Mouse (Mus musculus): ENCODE data around the gene Prrt2. TPM values are rescaled to one million over a fixed set of nuclear protein-coding genes. Genes with fewer than 3 reads are reported as not detected.

The Prrt2 gene
- polyA plus RNA-seq, 1 experiment: 0.55 TPM

DNA sequence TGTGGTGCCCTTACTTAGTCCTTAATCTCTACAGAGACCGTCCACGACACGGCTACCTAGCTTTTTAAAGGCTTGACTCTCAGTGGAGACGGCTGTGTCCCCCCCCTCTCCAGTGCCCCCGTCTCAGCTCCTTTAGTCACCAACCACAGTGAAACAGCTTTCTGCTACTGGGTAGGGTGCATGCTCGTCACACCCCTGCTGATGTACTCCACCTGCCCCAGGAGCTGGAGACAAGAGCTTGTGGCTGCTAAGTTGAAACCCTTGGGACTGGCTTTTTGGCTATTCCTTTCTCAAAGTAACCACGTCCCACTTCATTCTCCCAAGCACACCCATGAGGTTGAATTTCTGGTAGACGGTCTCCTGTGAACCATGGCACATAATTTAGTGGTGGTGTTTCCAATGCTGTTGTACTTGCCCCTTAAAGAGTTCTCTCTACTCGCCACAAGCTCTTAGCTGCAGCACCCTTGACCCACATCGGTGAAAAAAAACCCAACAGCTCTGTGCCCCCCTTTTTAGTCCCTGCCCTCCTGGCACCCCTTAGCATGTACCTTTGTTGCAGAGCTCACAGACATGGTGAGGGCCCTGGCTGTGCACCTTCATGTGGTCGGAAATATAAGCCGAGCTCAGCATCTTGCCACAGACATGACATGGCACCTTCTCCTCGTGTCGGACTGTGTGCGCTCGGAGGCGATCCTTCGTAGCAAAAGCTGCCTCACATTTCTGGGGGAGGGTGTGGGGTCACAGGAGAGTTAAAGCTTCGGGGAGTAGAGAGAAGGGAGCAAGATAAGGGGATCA lies 3.1 kb upstream of the Prrt2 start:
- peaks cover 5% of the 10 kb centered on the region for H3K4me1 ChIP-seq (ENCODE audit: control insufficient read depth, insufficient read depth, insufficient read length, low read length)
- H3K27ac ChIP-seq (replicated peaks; ENCODE audit: low read depth, low read length): no peak overlapping the region
- no peak overlapping the region for H3K4me3 ChIP-seq (ENCODE audit: insufficient read depth, low read depth, low read length)

DNA sequence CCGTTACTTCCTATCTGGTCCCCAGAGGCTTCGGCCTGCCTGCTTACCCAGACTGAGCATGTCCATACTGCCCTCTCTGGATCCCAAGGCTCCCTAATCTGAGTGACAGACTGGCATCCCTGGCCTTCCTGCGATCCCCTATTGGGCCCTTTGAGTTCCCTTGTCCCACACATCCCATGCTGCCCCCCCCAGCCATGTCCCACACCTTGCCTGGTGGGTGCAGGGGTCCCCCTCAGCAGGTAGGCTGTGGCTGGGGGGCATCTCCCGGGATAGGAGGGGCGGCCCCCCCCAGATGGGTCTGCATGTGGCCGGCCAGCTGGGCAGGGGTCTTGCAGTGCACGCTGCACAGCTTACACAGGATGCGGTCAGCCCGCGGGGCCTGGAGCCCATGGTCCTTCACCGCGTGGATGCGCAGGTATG lies 2.3 kb upstream of the Prrt2 start:
- no peak overlapping the region; the same call in 1 of the 2 replicates for H3K4me3 ChIP-seq (ENCODE audit: insufficient read depth, low read depth, low read length)
- H3K4me1 ChIP-seq (ENCODE audit: control insufficient read depth, insufficient read depth, insufficient read length, low read length): peaks cover 5% of the 10 kb centered on the region
- H3K27ac ChIP-seq (replicated peaks; ENCODE audit: low read depth, low read length): no peak overlapping the region

DNA sequence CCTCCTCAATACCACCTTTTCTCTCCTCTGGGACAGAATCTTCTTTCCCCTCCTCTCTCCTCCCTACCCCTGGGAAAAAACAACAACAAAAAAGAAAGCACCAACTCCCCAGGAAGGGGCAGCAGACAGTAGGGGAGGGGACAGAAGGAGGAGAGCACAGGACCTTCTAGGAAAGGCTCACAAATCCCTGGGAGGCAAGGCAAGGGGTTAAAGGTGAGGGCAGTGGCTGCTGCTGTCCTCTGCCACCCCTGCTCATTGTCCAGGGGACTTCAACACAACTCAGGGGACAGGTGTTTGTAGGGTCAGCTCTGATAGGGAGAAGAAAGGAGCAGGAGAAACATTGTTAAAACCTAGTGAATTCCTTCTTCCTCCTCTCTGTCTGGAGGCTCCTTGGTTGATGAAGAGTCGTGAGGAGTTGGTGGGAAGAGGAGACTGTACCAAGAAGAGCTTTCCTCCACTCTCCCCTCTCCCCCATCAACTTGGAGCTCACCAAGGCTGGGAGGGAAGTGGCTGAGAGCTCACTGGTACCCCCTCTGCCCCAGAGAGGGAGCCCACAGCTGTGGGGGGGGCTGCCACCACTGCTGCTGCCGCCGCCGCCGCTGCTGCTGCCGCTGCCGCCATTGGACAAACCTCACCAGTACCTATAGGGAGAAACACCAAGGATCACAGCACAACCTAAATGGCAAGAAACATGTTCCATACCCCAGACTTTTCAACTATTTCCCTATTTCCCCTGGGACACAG lies 1.7 kb upstream of the Prrt2 start:
- H3K4me1 ChIP-seq (ENCODE audit: control insufficient read depth, insufficient read depth, insufficient read length, low read length): no peaks in the 10 kb centered on the region; the same call in none of the 2 replicates
- no peak overlapping the region for H3K4me3 ChIP-seq (ENCODE audit: insufficient read depth, low read depth, low read length)
- H3K27ac ChIP-seq (replicated peaks; ENCODE audit: low read depth, low read length): no peak overlapping the region

DNA sequence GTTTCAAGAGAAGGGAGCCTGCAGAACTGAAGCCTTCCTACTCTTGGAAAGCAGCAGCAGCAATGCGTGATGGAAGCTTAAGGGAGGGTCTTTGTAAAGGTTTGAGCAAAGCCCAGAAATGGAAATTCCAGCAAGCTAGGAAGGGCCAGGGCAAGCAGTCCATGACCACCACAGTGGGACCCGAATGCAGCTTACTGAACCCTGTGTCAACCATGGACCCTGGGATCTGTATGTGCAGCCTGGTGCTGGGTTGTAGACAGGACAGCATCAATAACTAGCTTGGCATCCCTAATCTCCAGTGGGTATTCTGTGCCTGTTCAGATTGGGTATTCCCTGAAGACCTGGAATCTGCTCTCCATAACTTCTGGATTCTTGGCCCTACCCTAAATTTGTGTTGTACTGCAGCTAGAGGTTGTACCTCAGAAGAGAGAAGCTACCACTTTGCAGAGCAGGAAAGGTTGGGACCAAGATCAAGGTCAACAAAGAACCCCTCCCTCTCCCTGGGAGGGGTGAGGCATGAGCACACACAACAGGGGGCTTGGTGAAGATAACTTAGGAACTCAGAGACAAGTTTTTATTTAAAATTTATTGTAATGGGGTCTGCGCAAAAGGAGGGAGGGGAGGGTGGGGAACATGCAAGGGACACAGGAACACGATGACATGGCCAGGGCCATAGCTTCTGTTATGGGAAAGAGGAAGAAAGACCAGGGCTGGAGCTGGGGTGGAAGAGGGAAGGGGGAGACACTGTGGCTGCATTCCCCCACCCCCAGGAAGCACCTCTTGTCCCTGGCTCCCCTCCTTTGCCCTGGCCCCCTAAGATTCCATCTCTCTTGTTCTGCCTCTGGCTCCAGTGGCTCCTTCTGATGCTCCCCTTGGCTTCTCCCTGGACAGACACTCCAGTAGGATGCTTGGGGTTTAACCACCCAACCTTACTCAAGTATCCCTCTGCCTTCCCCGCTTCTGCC lies 834 bp upstream of the Prrt2 start:
- Histone ChIP-seq H3K4me1 (ENCODE audit: control insufficient read depth, insufficient read depth, insufficient read length, low read length) (no peaks in the 10 kb centered on the region; the same call in none of the 2 replicates), H3K4me3 (ENCODE audit: insufficient read depth, low read depth, low read length) (no peak overlapping the region), H3K27ac (replicated peaks; ENCODE audit: low read depth, low read length) (no peak overlapping the region)

DNA sequence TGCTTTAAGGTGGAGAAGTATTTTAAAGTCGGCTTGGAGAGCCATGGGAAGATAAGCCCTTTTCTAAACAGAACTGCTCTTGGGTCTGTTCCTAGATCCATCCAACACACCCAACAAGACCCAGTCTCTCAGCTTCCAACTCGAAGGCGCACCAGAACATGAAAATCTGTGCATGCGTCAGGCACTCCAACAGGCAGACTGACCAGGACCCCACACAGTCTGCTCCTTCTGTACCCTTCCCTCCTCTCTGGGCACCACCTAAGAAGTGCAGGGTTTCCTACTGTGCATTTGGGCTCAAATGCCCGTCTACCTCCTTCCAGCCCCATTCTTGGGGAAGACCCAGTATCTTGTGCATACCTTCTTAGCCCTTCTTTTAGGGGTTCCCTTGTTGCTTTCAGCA lies 520 bp downstream of the Prrt2 start:
- no peak overlapping the region for H3K27ac ChIP-seq (replicated peaks; ENCODE audit: low read depth, low read length)
- H3K4me1 ChIP-seq (ENCODE audit: control insufficient read depth, insufficient read depth, insufficient read length, low read length): peaks cover 6% of the 10 kb centered on the region
- peak overlapping the region; percentile 39 for H3K4me3 ChIP-seq (ENCODE audit: insufficient read depth, low read depth, low read length)

DNA sequence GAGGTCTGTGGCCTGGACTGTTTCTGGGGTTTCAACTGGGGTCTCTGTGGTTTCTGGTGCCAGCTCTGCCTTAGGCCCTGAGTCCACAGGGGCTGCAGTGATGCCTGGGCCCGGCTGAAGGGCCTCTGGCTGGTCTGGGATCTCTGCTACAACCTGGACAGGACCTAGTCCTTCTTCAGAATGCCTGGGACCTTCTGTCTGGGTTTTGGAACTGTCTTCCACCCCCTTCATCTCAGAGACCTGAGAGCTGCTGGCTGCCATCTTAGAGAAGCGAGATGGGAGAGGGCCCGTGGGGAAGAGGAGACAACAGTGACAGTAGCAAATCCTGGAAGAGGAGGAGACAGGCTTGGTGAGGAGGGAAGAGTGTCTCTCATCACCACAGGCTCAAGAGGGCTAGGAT lies 980 bp downstream of the Prrt2 start:
- H3K4me3 ChIP-seq (ENCODE audit: insufficient read depth, low read depth, low read length): peak overlapping the region; percentile 39
- H3K4me1 ChIP-seq (ENCODE audit: control insufficient read depth, insufficient read depth, insufficient read length, low read length): peaks cover 8% of the 10 kb centered on the region
- H3K27ac ChIP-seq (replicated peaks; ENCODE audit: low read depth, low read length): no peak overlapping the region

DNA sequence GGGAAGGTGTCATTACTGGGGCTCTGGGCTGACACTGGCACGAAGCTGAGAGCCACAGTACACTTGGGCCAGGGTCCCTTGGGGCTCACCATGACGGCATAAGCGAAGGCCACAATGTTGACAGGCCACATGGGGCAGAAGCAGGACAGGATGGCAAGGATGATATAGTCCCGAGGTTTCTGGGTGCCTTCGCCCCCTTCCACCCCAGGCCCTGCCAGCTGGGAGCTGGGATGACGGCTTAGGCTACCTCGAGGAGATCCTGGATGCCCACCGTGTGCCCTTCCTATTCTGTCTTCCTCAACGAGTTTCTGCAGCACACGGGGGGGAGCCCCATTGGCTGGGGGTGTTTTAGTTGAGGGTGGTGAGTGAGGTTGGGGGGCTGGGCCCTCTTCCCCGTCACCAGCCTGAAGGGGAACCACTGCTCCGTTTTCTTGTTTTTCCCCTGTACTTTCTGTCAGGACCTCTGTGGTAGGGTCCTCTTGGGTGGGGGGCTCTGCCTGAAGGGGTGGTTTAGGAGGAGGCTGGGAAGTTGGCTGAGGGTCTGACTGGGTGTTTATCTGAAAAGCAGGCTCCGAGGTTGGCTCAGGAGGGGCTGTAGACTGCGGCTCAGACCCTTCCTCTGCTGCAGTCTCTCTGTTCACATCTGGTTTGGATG lies 1.6 kb downstream of the Prrt2 start:
- H3K4me1 ChIP-seq (ENCODE audit: control insufficient read depth, insufficient read depth, insufficient read length, low read length): peaks cover 9% of the 10 kb centered on the region
- H3K4me3 ChIP-seq (ENCODE audit: insufficient read depth, low read depth, low read length): peak overlapping the region; percentile 39; the same call in 1 of the 2 replicates
- no peak overlapping the region for H3K27ac ChIP-seq (replicated peaks; ENCODE audit: low read depth, low read length)

DNA sequence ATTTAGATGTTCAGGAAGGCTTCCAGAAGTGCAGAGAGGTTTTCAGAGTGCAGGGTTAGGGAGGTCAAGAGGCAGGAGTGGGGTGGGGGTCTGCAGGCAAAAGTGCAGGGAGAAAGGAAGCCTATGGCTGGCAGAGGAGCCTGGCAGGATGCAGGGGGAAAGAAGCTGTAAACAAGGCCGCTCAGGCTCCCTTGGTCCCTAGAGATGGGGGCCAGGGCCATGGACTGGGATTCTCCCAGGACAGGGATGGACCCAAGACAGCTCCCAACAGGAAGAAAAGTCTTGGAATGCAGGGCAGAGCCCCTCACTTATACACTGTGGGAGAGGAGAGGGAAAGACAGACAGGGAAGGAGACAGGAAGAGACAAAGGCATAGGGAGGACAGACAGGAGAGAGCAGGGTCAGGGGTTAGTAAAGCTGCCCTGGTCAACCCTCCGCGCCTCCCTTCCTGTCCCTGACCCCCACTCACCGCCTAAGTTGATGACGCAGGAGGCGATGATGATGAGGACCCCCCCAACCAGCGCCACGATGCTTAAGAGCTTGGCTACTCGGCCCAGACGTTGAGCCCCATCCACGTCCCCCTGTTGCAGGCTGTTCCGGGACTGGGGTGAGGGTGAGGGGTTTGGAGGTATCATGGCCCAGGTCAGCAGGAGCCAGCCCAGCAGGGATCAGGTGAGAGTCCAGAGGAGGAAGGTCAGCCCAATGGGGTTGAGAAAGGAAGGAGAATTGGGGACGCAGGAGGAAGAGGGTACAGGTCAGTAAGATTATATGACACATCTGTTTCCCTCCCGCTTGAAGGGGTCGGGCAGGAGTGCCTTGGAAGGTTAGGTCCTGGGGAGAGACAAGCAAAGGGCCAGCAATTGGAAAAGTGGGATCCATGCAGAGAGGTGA lies 2.4 kb downstream of the Prrt2 start:
- H3K4me3 ChIP-seq (ENCODE audit: insufficient read depth, low read depth, low read length): peak overlapping the region; percentile 6; the same call in 1 of the 2 replicates
- H3K27ac ChIP-seq (replicated peaks; ENCODE audit: low read depth, low read length): peak overlapping the region; percentile 45; the same call in 1 of the 2 replicates
- peaks cover 9% of the 10 kb centered on the region for H3K4me1 ChIP-seq (ENCODE audit: control insufficient read depth, insufficient read depth, insufficient read length, low read length)

DNA sequence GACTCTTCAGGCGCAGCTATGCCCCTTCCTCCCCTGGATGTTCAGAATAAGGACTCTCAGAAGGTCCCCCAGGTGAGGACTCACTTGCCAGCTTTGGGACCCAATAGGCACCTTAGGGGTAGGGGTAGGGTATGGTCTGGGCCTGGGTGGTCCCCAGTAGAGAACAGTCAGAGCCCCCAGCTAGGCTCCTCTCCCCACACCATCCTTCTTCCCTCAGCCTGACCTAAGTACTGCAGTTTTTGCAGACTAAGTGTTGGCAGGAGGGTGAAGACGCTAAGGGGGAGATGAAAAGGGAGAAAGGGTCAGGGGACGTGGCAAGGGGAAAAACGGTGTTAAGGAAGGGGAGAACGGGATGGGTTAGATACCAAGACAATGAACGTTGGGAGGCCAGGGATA lies 3.1 kb downstream of the Prrt2 start:
- no peak overlapping the region for H3K4me3 ChIP-seq (ENCODE audit: insufficient read depth, low read depth, low read length)
- H3K27ac ChIP-seq (replicated peaks; ENCODE audit: low read depth, low read length): 0 out of 2 replicates have a peak overlapping the region, but pooled peaks have one; percentile 23
- H3K4me1 ChIP-seq (ENCODE audit: control insufficient read depth, insufficient read depth, insufficient read length, low read length): peaks cover 15% of the 10 kb centered on the region

DNA sequence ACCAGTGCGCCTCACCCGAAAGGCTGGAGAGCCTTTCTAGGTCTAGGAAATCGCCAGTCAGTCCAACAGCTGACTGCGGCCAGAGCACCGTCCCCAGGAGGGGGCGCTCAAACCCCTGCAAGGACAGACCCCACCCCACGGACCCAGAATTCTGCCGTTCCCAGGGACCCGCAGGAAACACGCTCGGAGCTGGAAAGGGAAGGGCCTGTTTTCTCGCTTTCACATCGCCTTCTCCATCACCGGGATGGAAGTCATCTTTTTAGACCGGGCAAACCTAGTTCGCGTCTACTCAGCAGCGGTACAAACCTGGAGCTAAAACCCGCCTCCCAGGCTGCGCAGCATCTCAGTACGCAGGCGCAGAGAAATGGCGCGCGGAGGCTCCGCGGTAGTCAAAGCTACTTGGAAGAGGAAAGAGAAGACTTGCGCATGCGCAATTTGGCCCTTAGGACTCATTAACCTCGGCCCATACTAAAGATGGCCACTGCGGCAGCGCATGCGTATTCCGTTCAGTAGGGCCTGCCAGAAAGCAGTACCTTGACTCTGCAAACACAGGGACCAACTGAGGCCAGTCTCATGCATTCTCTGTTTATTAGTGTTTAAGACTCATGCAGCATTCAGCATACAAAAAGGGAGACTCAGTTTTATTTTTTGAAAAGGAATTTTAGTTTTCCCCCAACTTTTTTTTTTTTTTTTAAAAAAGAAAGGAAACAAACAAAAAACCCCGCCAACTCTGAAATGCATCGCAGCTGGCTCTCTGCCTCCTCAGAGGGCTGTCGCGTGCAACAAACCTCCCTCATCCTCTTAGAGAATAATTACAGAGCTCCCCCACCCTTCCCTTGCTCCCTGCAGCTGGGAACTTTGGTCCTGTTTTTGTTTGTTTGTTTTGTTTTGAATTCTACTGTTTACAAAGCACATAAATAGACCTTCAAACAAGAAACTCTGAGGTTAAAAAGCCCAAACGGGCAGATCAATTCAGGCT lies 3.8 kb downstream of the Prrt2 start, which contains the start of gene Pagr1a:
Gene Pagr1a (minus strand): TSS at position 382 of the 979 bp plus-strand sequence.
- peak within 1 kb of the TSS; percentile 93 for H3K27ac ChIP-seq (replicated peaks; ENCODE audit: low read depth, low read length)
- peaks cover 17% of the 10 kb centered on the region for H3K4me1 ChIP-seq (ENCODE audit: control insufficient read depth, insufficient read depth, insufficient read length, low read length)
- H3K4me3 ChIP-seq (ENCODE audit: insufficient read depth, low read depth, low read length): peak within 1 kb of the TSS; percentile 83

DNA sequence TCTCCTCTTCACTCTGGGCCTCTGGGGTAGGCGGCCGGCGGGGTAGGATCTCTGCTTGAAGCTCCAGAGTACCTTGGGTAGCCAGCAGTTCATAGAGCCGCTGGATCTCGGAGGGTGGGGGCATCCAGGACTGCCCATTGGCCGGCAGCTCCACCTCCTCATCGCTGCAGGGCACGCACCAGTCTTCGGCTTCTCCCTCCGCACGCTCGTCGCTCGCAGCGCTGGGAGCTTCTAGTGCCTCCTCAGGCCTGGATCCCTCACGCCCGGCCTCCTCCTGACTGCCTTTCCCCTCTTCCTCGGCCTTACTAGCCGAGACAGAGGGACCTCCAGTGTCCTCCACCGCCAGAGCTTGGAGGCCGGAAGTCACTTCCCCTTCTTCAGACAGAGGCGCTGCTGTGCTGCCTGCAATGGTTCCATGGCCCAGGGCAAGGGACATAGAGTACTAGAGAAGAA lies 4.5 kb downstream of the Prrt2 start:
- peak overlapping the region; percentile 83 for H3K4me3 ChIP-seq (ENCODE audit: insufficient read depth, low read depth, low read length)
- H3K4me1 ChIP-seq (ENCODE audit: control insufficient read depth, insufficient read depth, insufficient read length, low read length): peaks cover 17% of the 10 kb centered on the region
- H3K27ac ChIP-seq (replicated peaks; ENCODE audit: low read depth, low read length): peak overlapping the region; percentile 93

DNA sequence TGATC lies 4.7 kb downstream of the Prrt2 start, which contains the start of gene Pagr1b:
Gene Pagr1b (minus strand): TSS at position 4 of the 5 bp plus-strand sequence.
- H3K27ac ChIP-seq (replicated peaks; ENCODE audit: low read depth, low read length): peak within 1 kb of the TSS; percentile 93
- peak within 1 kb of the TSS; percentile 83 for H3K4me3 ChIP-seq (ENCODE audit: insufficient read depth, low read depth, low read length)
- peaks cover 17% of the 10 kb centered on the region for H3K4me1 ChIP-seq (ENCODE audit: control insufficient read depth, insufficient read depth, insufficient read length, low read length)

DNA sequence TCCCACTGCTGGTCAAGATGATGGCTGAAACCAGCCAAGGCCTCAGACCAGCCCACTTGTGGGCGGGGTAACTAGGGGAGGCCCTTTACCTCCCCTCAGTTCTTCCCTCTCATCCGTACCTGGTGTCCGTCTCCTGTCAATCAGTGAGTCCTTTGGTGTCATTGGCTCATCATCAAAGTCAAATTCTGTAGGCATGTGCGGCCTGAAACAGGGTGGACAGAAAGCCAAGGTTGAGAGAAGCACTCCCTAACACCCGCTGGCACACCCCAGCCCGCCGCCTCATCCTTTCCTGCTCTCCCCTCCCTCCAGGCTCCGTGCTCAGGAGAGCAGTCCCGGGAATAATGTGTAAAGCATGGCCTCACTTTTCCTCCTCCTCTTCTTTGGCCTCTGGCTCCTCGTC lies 4.9 kb downstream of the Prrt2 start:
- peak overlapping the region; percentile 93 for H3K27ac ChIP-seq (replicated peaks; ENCODE audit: low read depth, low read length)
- peak overlapping the region; percentile 83 for H3K4me3 ChIP-seq (ENCODE audit: insufficient read depth, low read depth, low read length)
- H3K4me1 ChIP-seq (ENCODE audit: control insufficient read depth, insufficient read depth, insufficient read length, low read length): peaks cover 17% of the 10 kb centered on the region

Data from brown adipose tissue, adult 24 weeks (tissue).